Mouse (Mus musculus) left cerebral cortex, adult 9 months (tissue): Measurements from ENCODE around the gene Mgat4b.

Experiments used
- DNase-seq, 2 experiments: peaks; one replicate each; pipeline ENCODE4 v3.0.0; 2022; ENCODE audit warnings: low spot score in 2 of 2

Mgat4b gene

DNA sequence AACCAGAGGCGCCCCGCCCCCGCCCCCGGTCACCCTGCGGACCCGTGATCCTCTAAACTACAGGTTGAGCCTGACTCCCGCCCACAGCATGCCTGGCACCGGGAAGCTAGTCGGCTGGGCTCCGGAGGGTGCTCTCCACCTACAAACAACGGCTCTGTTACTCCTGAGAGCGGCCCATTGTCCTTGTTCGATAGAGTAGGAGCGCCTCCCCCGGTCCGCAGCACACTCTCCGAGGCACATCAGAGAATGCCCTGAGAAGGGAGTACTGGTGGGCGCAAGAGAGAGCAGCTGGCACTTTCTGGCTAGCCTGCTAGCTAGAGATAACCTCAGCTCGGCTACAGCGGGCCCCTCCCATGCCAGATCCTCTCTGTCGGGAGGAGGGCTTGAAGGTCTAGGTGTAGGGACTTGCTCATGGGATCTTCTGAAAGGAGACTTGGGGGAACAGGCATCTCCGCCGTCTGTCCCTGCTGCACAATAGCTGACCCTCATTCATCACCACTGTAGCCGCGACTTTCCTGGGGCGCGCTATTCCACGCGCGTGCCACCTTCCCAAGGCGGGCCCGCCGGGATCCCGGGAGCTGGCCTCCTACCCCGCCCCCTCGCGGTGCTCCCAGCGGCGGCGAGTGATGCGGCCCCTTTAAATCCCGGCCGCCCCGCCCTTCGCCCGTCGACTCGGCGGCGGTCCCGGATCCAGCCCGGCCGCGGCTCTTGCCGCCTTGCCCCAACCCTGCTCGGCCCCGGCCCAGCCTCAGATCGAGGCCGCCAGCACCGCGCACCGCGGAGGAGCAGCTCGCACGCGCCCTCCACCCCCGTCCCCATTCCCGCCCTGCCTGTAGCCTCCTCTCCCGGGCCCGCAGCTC, 14.2 kb downstream of the Mgat4b start:
- peak; percentile 66 to 79 for DNase-seq

DNA sequence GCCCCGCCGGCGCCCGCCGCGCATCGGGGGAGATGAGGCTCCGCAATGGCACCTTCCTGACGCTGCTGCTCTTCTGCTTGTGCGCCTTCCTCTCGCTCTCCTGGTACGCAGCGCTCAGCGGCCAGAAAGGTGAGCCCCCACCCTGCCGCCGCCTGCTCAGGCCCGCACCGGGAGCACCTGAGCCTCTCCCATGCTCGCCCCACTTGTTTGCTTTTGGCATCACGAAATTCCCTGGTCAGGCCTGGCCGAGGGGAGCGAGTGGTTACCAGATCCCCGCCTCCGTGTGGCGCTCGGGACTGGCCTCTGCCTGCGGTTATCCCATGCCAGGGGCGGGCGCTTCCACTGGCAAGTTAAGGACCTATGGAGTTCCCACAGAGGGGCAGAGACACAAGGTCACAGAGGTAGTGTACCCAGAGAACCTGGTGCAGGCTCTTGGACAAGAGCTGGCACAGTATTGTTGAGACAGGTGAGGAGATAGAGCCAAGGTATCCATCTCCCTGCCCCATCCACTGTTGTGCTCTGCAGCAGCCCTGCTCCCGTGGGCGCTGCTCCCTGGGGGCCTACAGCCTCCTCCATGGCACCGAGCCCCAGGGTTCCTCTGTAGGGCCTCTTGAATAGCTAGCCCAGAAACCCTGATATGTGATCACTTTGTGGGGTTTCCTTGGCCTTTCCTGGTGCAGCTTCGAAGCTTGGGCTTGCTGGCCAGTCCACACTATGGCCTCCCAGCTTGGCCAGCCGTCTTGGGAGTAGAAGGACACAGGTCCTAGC, 15.1 kb downstream of the Mgat4b start:
- DNase-seq, result no peak

- no peak for DNase-seq
Measured at GRCm38 (mm10) chr11:50226406-50226805, 15.7 kb downstream of the Mgat4b start.

GRCm38 (mm10) chr11:50227226-50227625, 16.5 kb downstream of the Mgat4b start:
- no peak for DNase-seq

DNA sequence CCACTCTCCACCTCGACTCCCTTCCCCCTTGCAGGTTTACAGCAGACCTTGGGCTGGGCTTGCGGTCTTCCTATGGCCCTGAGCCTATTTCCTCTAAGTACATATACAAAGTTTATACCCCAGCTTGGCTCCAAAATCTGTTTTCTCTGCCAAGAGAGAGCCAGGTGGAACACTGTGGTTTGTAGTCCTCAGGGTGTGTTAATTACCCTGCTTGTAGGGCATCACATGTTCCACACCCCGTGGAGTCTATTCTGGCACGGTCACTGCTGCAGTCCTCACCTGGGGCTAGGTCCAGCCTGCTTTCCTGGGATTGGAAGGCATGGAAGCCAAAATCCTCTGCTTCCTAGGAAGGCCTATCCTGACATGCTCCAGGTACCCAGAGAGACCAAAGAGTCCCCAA, 17.0 kb downstream of the Mgat4b start:
- DNase-seq, result no peak

DNA sequence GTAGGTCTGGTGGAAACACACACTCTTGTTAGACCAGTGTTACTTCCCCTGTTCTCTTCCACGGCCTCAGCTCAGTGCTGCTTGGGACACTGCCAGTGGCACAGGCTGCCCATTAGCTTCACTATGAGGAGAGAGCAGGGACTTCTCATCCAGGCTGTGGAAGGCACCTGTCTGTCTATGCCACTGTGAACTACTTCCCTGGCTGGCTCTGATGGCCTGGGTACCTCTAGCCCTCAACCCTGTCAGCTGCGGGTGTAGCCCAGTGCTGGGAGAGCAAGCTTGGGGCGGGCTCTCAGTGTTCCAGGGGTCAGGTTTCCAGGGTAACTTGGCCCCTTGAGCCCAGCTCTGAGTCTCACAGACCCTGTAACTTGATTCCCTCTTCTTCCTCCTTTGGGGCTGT, 18.1 kb downstream of the Mgat4b start:
- DNase-seq, result no peak

GRCm38 (mm10) chr11:50229252-50229910, 18.7 kb downstream of the Mgat4b start:
- DNase-seq, result no peak

GRCm38 (mm10) chr11:50230481-50231304, 20.0 kb downstream of the Mgat4b start:
- DNase-seq, result no peak

DNA sequence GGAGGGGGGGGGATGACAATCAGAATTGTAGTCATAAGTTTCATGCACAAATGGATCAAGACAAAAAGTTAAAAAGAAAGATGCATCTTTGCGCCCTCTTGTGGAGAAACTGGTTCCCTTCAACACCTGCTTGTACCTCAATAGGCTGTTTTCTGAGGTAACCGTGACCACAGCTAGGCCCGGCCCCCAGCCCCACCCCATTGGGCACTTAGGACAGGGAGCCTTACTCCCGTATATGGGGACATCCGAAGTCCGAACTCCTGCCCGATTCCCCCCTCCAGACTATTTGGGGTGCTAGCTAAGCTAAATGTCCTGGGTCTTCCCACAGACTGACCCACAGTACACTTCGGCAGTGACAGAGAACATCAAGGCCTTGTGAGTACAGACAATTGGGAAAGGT, 20.7 kb downstream of the Mgat4b start:
- peak in 1 of 2 experiments; percentile 82 for DNase-seq

DNA sequence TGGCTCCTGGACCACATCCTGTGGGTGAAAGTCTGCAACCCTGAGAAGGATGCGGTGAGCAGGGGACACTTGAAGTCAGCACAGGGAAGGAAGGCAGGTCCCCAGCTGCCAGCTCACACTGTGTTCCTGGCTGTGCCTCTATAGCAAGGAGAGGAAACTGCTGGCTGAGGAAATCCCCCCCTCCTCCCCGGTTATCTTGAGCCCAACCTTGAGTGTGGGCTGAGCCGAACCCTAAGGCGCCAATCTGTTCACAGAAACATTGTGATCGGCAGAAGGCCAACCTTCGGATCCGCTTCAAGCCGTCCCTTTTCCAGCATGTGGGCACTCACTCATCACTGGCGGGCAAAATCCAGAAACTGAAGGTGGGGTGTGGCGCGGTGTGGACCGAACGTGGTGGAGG, 22.3 kb downstream of the Mgat4b start:
- DNase-seq, result peak in 1 of 2 experiments; percentile 62

- no peak for DNase-seq
Measured at GRCm38 (mm10) chr11:50233993-50234392, 23.3 kb downstream of the Mgat4b start.

- no peak for DNase-seq
Measured at GRCm38 (mm10) chr11:50234606-50235005, 23.9 kb downstream of the Mgat4b start.

- DNase-seq, result peak in 1 of 2 experiments; percentile 77
Measured at GRCm38 (mm10) chr11:50236540-50236936, 25.8 kb downstream of the Mgat4b start.

GRCm38 (mm10) chr11:50236937-50237835, 26.5 kb downstream of the Mgat4b start:
- DNase-seq, result no peak

DNA sequence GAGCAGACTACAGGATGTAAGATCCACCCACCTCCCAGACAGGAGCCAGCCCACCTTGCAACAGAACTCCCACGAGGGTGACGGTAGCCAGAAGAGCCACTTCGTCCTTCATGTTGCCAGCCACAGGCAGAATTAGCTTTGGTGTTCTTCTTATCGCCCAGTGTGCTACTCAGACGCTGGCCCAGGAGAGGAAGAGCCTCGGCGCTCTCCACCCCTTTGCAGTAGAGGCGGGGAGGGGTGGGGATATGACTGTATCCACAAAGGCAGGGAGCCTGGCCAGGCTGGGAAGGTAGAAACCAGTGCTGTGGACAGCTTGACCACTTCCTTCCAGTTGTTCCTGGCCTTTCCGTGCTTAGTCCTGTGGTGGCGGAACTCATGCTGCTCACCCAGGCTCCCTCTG, 27.6 kb downstream of the Mgat4b start, which contains the start of gene Ltc4s:
Gene Ltc4s, minus strand, starts transcription at position 293 of the 400 bp plus-strand sequence.
- no peak for DNase-seq

DNA sequence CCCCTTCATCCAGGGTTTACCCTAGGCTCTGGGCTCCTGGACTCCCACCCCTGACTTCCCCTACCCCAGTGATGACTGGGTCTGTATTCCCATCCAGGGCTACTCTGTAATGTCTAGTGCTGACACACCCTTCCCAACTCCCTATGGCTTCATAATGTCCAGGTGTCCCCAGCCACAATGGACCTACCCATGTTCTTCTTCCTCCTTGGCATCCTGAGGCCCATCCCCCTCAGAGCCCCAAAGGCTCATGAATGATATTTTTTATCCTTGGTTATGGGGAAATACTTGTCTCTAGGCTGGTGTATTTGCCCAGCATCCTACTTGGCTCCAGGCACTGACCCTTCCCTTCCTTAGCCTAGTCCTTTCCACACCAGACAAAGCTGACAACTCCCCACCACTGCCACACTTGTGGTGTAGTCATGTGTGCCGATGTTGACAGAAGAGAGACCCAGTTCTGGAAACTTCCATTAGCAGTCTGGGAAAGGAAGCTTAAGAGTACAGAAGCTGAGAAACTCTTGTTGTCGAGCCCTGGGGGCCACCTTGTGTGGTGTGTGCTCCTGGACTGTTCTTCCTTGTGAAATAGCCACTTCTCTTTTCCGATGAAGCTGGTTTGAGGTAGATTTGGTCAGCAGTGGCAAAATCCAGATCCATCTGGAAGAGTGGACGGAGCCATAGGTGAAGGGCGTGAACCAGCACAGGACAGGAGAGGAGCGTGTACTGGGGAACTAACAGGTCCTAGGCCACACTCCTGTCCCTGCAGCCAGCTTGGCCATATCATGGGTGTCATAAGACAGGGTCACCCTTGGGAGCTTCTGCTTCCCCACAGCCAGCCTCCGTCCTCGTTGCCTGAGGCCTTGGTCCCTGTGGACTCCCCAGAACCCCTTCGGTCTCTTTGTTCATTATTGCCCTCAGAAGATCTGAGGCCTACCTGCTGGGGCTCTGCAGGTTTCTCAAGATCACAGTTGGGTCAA, 28.4 kb downstream of the Mgat4b start:
- DNase-seq, result no peak

- no peak for DNase-seq
Measured at GRCm38 (mm10) chr11:50240235-50240911, 29.7 kb downstream of the Mgat4b start.

DNA sequence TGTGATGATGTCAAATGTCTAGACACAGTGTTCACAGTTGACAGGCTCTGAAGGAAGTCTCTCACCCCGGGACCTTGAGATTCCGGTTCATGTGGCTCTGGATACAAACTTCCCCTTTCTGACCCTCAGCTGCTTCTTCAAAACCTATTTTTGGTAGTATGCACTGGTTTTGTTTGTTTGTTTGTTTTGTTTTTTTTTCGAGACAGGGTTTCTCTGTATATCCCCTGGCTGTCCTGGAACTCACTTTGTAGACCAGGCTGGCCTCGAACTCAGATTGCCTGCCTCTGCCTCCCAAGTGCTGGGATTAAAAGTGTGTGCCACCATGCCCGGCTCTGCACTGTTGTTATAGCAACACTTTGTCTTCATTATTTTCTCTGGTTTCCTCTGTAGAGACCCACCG, 33.2 kb downstream of the Mgat4b start:
- DNase-seq, result no peak

DNA sequence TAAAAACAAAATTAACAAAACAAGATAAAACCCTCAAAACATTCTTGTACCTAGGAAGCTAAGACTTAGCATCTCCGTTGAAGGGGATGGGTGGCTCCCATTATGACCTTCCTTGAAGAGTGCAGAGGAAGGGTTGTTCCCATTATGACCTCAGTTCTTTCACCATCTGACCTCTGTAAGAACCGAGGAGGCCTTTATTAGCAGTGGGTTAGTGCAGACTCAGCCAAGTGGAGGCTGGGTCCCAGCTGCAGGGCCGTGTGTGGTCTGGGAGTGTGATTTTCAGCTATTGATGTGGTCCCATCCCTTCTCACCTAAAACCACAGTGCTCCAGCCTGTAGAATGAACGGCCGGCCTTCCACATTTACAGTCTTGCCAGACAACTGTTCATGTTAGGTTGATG, 34.6 kb downstream of the Mgat4b start:
- DNase-seq, result no peak
